Comparison of ENCODE assay signal across 21 mouse cellular contexts in the genomic region with DNA sequence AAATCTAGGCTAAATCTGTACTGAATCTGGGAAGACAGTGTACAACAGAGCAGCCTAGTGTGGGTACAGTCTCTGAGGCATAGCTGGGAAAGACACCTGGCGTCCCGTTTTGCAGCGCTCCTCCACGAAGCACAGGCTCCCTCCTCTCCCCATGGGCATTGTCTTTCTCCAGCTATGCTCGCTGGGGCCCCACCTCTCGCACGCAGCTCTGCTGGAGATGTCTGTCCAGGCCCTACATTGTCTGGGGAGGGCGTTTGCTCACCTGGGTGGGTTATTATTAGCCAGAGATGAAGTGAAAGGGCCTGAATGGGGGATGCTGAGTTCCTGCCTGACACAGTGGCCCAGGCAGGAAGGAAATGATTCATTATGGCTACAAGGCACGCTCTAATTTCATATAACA.
A peak's percentile ranks its signal among the peaks of the same experiment; 100 is the strongest.
DNase-seq lines count a peak whose midpoint lies in the region; ATAC-seq and TF ChIP-seq lines count a peak whose summit lies in the region.
"Had no signal": no experiment of that assay in that cellular context is flagged by ENCODE, and none has a peak within 500 bp of the region (broad histone marks: within the 10 kb centered on the region; RNA-seq: fewer than 3 reads in every experiment).

No protein-coding gene starts in this region.

- DNase-seq in heart, adult 11 months: peak; percentile 74
- DNase-seq in heart, postnatal 4 days: no peak
- no peak for DNase-seq in midbrain, postnatal 0 days (ENCODE audit: low spot score)
- no peak for DNase-seq in kidney, adult 8-10 months
- DNase-seq: cerebellum, adult 8-10 months; kidney, adult 18-20 months; layer of hippocampus, postnatal 36 days; liver, postnatal 0 days; thymus, adult 2 months; thymus, postnatal 36 days had no signal

- WGBS in kidney, embryonic 16.5 days: 48% methylated on average over 9 of the region's 9 CpGs
- 50% methylated on average over 9 of the region's 9 CpGs for WGBS in kidney, embryonic 15.5 days
- WGBS in midbrain, embryonic 13.5 days: 37% methylated on average over 9 of the region's 9 CpGs
- WGBS in midbrain, postnatal 0 days: 33% methylated on average over 9 of the region's 9 CpGs

- H3K9ac ChIP-seq in kidney, embryonic 16.5 days (replicated peaks; ENCODE audit: low read length): no peak overlapping the region
- no peak overlapping the region for H3K9ac ChIP-seq in kidney, embryonic 15.5 days
- H3K9ac ChIP-seq in midbrain, embryonic 13.5 days (replicated peaks): no peak overlapping the region
- no peak overlapping the region for H3K9ac ChIP-seq in midbrain, postnatal 0 days (replicated peaks; ENCODE audit: low read length, poor library complexity, severe bottlenecking)
- H3K9ac ChIP-seq: embryonic facial prominence, embryonic 12.5 days; forebrain, embryonic 12.5 days; liver, embryonic 12.5 days; liver, postnatal 0 days; midbrain, embryonic 15.5 days; neural tube, embryonic 12.5 days had no signal

- TF ChIP-seq CTCF in midbrain, postnatal 0 days (IDR thresholded peaks at IDR 0.05): no peak

- H3K27ac ChIP-seq in kidney, embryonic 16.5 days (ENCODE audit: low read length): no peak overlapping the region
- H3K27ac ChIP-seq in kidney, embryonic 15.5 days: no peak overlapping the region
- H3K27ac ChIP-seq in midbrain, embryonic 13.5 days: no peak overlapping the region
- no peak overlapping the region for H3K27ac ChIP-seq in midbrain, postnatal 0 days (ENCODE audit: low read depth, low read length)
- H3K27ac ChIP-seq: embryonic facial prominence, embryonic 12.5 days; forebrain, embryonic 12.5 days; liver, embryonic 12.5 days; midbrain, embryonic 15.5 days; neural tube, embryonic 12.5 days had no signal

- H3K27me3 ChIP-seq in kidney, embryonic 16.5 days (ENCODE audit: insufficient read depth, low read length): peaks cover 14% of the 10 kb centered on the region; the same call in 1 of the 2 replicates
- peaks cover 25% of the 10 kb centered on the region for H3K27me3 ChIP-seq in kidney, embryonic 15.5 days
- no peaks in the 10 kb centered on the region for H3K27me3 ChIP-seq in midbrain, embryonic 13.5 days
- 0 out of 2 replicates have a peak, but pooled peaks cover 4% of the 10 kb centered on the region for H3K27me3 ChIP-seq in midbrain, postnatal 0 days (ENCODE audit: insufficient read depth, low read length)
- H3K27me3 ChIP-seq: megakaryocyte, embryonic 14.5 days; midbrain, embryonic 15.5 days; neural tube, embryonic 12.5 days had no signal

- H3K4me1 ChIP-seq in kidney, embryonic 16.5 days (ENCODE audit: insufficient read depth, low read length): peaks cover 10% of the 10 kb centered on the region; the same call in 1 of the 2 replicates
- peaks cover 16% of the 10 kb centered on the region for H3K4me1 ChIP-seq in kidney, embryonic 15.5 days
- peaks cover 21% of the 10 kb centered on the region for H3K4me1 ChIP-seq in midbrain, embryonic 13.5 days (replicated peaks)
- H3K4me1 ChIP-seq in midbrain, postnatal 0 days (ENCODE audit: insufficient read depth, low read length): no peaks in the 10 kb centered on the region
- H3K4me1 ChIP-seq: liver, embryonic 12.5 days had no signal

- no peak overlapping the region for H3K4me2 ChIP-seq in kidney, embryonic 16.5 days (replicated peaks; ENCODE audit: low read depth, low read length)
- no peak overlapping the region for H3K4me2 ChIP-seq in kidney, embryonic 15.5 days
- no peak overlapping the region for H3K4me2 ChIP-seq in midbrain, embryonic 13.5 days (replicated peaks)
- no peak overlapping the region for H3K4me2 ChIP-seq in midbrain, postnatal 0 days (ENCODE audit: low read depth, low read length, poor library complexity, severe bottlenecking)
- H3K4me2 ChIP-seq: embryonic facial prominence, embryonic 12.5 days; forebrain, embryonic 12.5 days; heart, embryonic 11.5 days; liver, embryonic 12.5 days; midbrain, embryonic 15.5 days; neural tube, embryonic 12.5 days had no signal

- peaks cover 4% of the 10 kb centered on the region; the same call in 1 of the 2 replicates for H3K9me3 ChIP-seq in kidney, embryonic 16.5 days (ENCODE audit: low read length)
- H3K9me3 ChIP-seq in kidney, embryonic 15.5 days (replicated peaks): peaks cover 5% of the 10 kb centered on the region; the same call in 1 of the 2 replicates
- H3K9me3 ChIP-seq in midbrain, embryonic 13.5 days: no peaks in the 10 kb centered on the region
- no peaks in the 10 kb centered on the region for H3K9me3 ChIP-seq in midbrain, postnatal 0 days (ENCODE audit: low read length)
- H3K9me3 ChIP-seq: midbrain, embryonic 15.5 days had no signal

- no peaks in the 10 kb centered on the region for H3K36me3 ChIP-seq in kidney, embryonic 16.5 days (ENCODE audit: insufficient read depth, low read length)
- H3K36me3 ChIP-seq in kidney, embryonic 15.5 days: no peaks in the 10 kb centered on the region
- no peaks in the 10 kb centered on the region for H3K36me3 ChIP-seq in midbrain, embryonic 13.5 days
- no peaks in the 10 kb centered on the region for H3K36me3 ChIP-seq in midbrain, postnatal 0 days (ENCODE audit: insufficient read depth, low read length)
- H3K36me3 ChIP-seq: embryonic facial prominence, embryonic 12.5 days; forebrain, embryonic 12.5 days; liver, embryonic 12.5 days; midbrain, embryonic 15.5 days; neural tube, embryonic 12.5 days had no signal

- ATAC-seq in kidney, embryonic 16.5 days (ENCODE audit: low FRiP score, low TSS enrichment): peak; percentile 46; the same call in 1 of the 2 replicates
- no peak for ATAC-seq in kidney, embryonic 15.5 days (replicated peaks; ENCODE audit: low FRiP score)
- ATAC-seq in midbrain, embryonic 13.5 days: peak; percentile 27; the same call in 1 of the 2 replicates
- ATAC-seq in midbrain, postnatal 0 days (ENCODE audit: low FRiP score): no peak
- ATAC-seq: liver, embryonic 12.5 days; liver, postnatal 0 days; midbrain, embryonic 15.5 days had no signal

- no peak overlapping the region for H3K4me3 ChIP-seq in kidney, embryonic 16.5 days (ENCODE audit: low read length)
- H3K4me3 ChIP-seq in kidney, embryonic 15.5 days (replicated peaks): no peak overlapping the region
- no peak overlapping the region for H3K4me3 ChIP-seq in midbrain, embryonic 13.5 days (replicated peaks)
- no peak overlapping the region for H3K4me3 ChIP-seq in midbrain, postnatal 0 days (ENCODE audit: low read depth, low read length)
- H3K4me3 ChIP-seq: embryonic facial prominence, embryonic 12.5 days; erythroblast, embryonic 14.5 days; forebrain, embryonic 12.5 days; liver, embryonic 12.5 days; megakaryocyte, embryonic 14.5 days; midbrain, embryonic 15.5 days; neural tube, embryonic 12.5 days had no signal

Comparison
In these comparisons a context has a peak if more than half of its experiments do, and no peak if none do; other contexts are left out.
1. ATAC-seq: peak in kidney, embryonic 16.5 days (single experiment) and midbrain, embryonic 13.5 days (single experiment); none in kidney, embryonic 15.5 days (single experiment) and midbrain, postnatal 0 days (single experiment).